Mouse (Mus musculus): ENCODE measurements at regions not wholly inside any gene's neighbourhood (a gene's known extent, or its start where the extent isn't known, plus 50 kb on each side); places are given as distances from the start of the nearest gene placed in this dataset.
A peak's percentile ranks its signal among the peaks of the same experiment; 100 is the strongest.

DNA sequence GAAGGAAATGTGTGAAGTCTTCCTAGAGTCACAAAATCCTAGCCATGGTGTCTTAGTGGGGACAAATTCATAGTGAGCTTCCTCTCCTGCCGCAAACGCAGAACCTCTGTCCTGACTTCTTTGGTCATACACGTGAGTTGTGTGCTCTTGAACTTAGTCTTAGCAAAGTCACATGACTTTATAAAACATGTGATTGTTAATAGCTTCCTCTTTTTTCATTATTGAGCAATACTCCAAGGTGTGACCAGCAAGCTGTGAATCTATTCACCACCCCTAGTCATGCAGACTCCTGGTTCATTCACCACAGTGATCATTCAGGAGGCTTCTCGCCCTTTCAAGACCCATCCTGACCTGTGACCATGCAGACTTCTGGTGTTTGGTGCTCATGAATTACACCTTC, 90.8 kb upstream of the Mvb12b start:
- no peak overlapping the region for H3K4me3 ChIP-seq (ENCODE audit: insufficient read depth, low read length)
- no peaks in the 10 kb centered on the region for H3K4me1 ChIP-seq (ENCODE audit: control insufficient read depth, insufficient read depth, low read length)
- no peak overlapping the region for H3K27ac ChIP-seq (ENCODE audit: insufficient read depth, low read length)
- no peak for TF ChIP-seq POLR2A (IDR thresholded peaks at IDR 0.05; ENCODE audit: extremely low read depth, insufficient read depth, low read length)
- no peak for TF ChIP-seq CTCF (IDR thresholded peaks at IDR 0.05; ENCODE audit: extremely low read depth, insufficient read depth, low read length)

DNA sequence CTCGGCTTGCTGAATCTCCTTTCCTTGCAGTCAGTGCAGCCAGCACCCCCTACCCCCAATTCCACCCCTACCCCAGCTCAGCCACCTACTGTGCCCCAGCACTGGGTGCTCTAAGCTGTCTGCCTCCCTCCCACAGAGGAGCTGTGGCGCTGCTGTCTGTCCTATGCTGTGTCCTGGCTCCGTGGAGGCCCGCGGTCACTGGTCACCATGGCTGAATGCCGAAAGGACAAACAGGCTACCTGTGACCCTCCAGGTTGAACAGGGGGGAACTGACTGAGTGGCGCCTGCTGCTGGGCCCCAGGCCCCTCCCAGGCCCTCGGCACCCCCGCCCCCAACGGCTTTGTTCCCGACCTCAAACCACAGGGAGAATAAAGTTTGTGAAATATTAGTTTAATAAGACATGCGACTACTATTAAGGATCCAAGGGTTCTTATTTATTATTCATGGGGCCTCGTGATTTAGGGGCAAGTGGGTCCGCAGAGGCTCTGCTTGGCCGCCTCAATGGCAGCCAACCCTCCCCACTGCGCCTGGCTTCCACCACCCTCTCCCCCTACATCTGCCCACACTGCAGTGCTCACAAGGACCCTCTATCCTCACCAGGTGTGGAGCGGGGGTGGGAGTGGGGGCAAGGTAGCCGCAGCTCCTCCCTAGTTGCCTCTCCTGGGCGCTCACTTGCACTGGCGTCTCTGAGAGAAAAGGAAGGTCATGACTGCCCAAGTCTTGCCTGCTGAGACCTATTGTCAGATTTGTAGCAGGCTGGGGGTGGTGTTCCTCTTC, 90.0 kb upstream of the Mvb12b start:
- Histone ChIP-seq H3K4me1 (ENCODE audit: control insufficient read depth, insufficient read depth, low read length) (no peaks in the 10 kb centered on the region), H3K4me3 (ENCODE audit: insufficient read depth, low read length) (no peak overlapping the region)
- TF ChIP-seq CTCF (IDR thresholded peaks at IDR 0.05; ENCODE audit: extremely low read depth, insufficient read depth, low read length) = no peak
- no peak for TF ChIP-seq POLR2A (IDR thresholded peaks at IDR 0.05; ENCODE audit: extremely low read depth, insufficient read depth, low read length)

DNA sequence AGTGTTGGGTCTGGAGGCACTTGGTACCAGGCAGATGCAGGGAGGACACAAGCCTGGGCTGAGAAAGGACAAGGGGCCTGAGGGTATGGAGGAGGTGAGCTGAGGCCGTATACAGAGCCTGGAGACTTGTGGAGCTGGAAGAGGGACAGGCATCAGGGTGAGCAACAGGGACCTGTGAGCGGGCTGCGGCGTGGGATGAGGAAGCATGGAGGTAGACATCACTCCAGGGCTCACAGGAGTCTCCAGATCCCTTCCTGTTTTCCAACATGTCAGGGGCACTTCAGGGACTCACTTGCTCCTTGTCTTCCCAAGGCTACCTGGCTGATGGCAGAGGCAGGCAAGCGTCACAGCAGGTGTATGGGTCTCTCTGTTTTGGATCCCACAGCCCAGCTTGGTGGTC, 89.4 kb upstream of the Mvb12b start:
- Histone ChIP-seq H3K4me1 (ENCODE audit: control insufficient read depth, insufficient read depth, low read length) (no peaks in the 10 kb centered on the region), H3K27ac (ENCODE audit: insufficient read depth, low read length) (no peak overlapping the region), H3K4me3 (ENCODE audit: insufficient read depth, low read length) (no peak overlapping the region)
- no peak for TF ChIP-seq POLR2A (IDR thresholded peaks at IDR 0.05; ENCODE audit: extremely low read depth, insufficient read depth, low read length)
- TF ChIP-seq CTCF (IDR thresholded peaks at IDR 0.05; ENCODE audit: extremely low read depth, insufficient read depth, low read length) = no peak

More for the DNA sequence above, 90.0 kb upstream of the Mvb12b start:
- H3K27ac ChIP-seq (ENCODE audit: insufficient read depth, low read length) = no peak overlapping the region

DNA sequence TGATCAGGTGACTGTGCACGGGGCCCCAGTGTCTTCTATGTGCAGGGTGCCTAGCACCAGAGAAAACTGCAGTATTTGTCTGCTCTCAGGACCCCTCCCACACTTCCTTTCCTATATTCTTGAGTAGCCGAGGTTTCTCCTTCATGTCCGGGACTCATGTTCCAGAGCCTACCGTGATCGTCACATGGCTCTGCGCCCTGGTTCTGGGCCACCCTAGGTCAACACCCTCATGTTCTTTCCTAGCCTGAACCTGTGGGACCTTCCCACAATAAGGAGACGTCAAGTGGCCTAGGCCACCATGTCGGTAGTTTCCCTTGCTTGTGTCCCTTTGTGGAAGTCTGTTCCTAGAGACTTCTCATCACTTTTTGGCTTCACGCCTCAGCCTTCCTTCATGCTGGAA, 88.4 kb upstream of the Mvb12b start:
- no peak for TF ChIP-seq CTCF (IDR thresholded peaks at IDR 0.05; ENCODE audit: extremely low read depth, insufficient read depth, low read length)
- Histone ChIP-seq H3K4me3 (ENCODE audit: insufficient read depth, low read length) (no peak overlapping the region), H3K4me1 (ENCODE audit: control insufficient read depth, insufficient read depth, low read length) (no peaks in the 10 kb centered on the region), H3K27ac (ENCODE audit: insufficient read depth, low read length) (no peak overlapping the region)

DNA sequence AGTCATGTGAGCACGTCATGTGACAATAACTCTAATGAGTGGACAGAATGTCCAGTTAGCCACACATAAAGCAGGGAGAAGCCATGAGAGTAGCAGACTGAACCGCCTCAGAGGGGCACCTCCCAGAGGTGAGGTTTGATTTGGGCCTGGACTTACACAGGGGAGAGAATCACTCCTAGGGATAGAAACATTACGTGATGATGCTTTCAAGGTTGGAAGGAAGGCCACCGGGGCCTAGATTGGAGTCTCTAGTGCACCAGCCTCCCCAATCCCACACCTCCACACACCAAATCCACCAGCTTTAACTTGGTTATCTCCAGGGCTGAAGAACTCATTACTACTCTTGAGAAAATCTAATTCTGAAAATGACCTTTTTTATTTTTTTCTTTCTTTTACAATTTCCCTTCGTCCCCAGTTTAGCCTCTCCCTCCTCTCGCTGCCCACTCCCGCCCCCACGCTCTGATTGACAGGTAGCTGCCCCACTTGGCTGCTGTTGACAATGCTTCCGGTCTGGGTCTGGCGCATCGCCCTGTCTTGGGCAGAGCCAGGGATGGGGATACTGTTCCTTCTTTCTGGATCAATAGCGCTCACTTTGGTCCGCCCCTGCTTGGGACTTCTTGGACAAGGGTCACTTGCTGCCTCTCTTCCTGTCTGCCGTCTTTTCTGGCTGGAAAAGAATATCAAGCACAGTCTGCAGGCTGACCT, 87.8 kb upstream of the Mvb12b start:
- Histone ChIP-seq H3K27ac (ENCODE audit: insufficient read depth, low read length) (no peak overlapping the region), H3K4me3 (ENCODE audit: insufficient read depth, low read length) (no peak overlapping the region), H3K4me1 (ENCODE audit: control insufficient read depth, insufficient read depth, low read length) (no peaks in the 10 kb centered on the region)
- TF ChIP-seq POLR2A (IDR thresholded peaks at IDR 0.05; ENCODE audit: extremely low read depth, insufficient read depth, low read length) = no peak
- no peak for TF ChIP-seq CTCF (IDR thresholded peaks at IDR 0.05; ENCODE audit: extremely low read depth, insufficient read depth, low read length)

DNA sequence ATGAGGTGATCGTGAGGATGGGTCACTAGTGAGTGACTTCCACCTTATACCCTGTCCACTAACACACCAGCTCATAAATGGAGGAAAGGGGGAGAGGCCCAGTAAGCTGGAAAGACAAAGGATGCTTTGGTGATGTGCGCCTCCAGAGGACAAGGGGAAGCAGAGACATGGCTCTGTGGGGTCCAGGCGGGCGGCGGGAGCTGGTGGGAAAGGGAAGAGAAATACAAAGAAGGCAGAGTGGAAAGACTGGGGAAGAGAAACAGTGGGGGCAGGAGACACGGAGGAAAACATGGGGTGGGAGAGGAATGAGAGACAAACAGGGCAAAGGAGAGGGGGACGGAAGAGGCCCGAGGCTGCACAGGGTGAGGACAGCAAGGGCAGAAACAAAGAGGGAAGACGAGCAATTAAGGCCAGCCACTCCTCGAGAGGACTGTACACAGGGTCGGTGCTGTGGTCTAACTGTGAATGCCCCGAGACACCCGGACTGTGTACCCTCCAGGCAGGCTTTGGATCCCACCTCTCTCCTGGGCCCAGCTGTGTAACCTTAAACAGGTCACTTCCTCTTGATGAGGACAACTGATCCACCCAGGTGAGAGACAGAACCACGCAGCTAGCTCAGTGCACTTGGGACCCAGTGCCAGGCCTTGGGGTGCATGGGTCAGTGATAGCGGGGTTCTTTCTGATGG, 87.1 kb upstream of the Mvb12b start:
- Histone ChIP-seq H3K4me1 (ENCODE audit: control insufficient read depth, insufficient read depth, low read length) (no peaks in the 10 kb centered on the region), H3K27ac (ENCODE audit: insufficient read depth, low read length) (no peak overlapping the region), H3K4me3 (ENCODE audit: insufficient read depth, low read length) (no peak overlapping the region)
- TF ChIP-seq POLR2A (IDR thresholded peaks at IDR 0.05; ENCODE audit: extremely low read depth, insufficient read depth, low read length) = no peak
- no peak for TF ChIP-seq CTCF (IDR thresholded peaks at IDR 0.05; ENCODE audit: extremely low read depth, insufficient read depth, low read length)

DNA sequence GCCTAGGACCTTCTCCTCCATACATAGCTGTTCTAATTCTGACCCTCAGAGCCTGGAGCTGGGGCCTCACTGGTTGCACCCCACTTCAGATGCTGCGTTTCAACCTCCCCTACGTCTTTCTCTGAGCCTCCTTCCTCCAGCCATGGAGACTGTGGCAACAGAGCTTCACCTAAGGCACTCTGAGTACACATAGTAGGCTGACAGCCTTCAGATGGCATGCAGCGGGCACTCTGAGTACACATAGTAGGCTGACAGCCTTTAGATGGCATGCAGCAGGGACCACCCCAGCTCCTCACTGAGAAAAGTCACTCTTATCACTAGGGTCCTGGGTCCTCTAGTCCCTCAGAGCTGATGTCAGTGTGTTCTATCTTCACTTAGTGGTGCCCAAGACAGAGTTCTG, 86.3 kb upstream of the Mvb12b start:
- no peak overlapping the region for H3K4me3 ChIP-seq (ENCODE audit: insufficient read depth, low read length)
- no peak overlapping the region for H3K27ac ChIP-seq (ENCODE audit: insufficient read depth, low read length)
- H3K4me1 ChIP-seq (ENCODE audit: control insufficient read depth, insufficient read depth, low read length) = no peaks in the 10 kb centered on the region
- no peak for TF ChIP-seq CTCF (IDR thresholded peaks at IDR 0.05; ENCODE audit: extremely low read depth, insufficient read depth, low read length)
- no peak for TF ChIP-seq POLR2A (IDR thresholded peaks at IDR 0.05; ENCODE audit: extremely low read depth, insufficient read depth, low read length)

DNA sequence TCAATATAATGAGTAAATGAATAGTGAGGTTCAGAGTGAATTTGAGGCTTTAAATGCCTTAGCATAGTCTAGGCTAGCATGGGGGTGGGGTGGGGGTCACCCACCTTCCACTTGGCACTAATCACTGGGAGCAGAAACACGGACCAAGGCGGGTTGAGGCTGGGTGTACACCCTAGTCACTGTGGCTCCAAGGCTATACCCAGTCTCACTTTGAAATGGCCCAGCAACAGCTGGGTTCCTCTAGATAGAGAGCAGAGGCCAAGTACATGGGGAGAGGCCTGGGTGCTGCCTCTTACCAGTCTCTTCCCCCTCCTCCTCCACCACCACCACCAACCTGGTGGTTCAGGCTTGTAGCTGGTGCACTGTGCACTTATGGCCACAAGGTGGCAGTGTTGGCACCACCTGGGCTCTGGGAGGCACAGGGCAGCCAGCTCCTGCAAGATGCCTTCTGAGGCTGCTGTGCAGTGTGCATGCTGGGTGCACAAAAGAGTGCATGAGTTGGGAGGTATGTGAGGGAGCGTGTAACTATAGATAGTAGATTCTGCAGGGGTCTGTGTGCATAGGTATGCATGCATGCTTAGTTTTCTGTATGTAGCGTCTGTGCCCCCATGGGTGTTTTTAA, 85.6 kb upstream of the Mvb12b start:
- H3K27ac ChIP-seq (ENCODE audit: insufficient read depth, low read length) = no peak overlapping the region
- TF ChIP-seq POLR2A (IDR thresholded peaks at IDR 0.05; ENCODE audit: extremely low read depth, insufficient read depth, low read length) = no peak
- peak; percentile 98 for TF ChIP-seq CTCF (IDR thresholded peaks at IDR 0.05; ENCODE audit: extremely low read depth, insufficient read depth, low read length)
- H3K4me3 ChIP-seq (ENCODE audit: insufficient read depth, low read length) = no peak overlapping the region
- no peaks in the 10 kb centered on the region for H3K4me1 ChIP-seq (ENCODE audit: control insufficient read depth, insufficient read depth, low read length)

DNA sequence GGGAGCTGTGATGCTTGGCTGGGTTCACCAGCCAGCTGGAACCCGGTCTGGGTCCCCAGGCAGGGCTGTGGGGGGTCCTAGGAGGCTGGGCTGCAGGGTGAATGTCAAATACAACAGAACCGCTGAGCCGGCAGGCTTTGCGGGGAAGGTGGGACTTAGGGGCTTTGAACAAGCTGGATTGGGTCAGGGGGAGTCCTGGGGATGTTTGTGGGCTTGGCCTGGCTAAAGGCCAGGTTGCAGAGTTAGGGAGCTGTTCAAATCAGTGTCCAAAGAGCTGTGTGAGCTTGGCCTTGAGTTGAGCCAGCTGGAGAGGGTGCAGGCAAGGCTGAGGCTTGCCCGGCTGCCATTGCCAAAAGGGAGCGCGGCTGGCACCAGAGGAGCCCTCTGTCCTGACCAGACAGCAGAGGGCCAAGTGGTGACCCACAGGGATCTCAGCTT, 79.3 kb upstream of the Mvb12b start:
- Histone ChIP-seq H3K4me3 (ENCODE audit: insufficient read depth, low read length) (no peak overlapping the region), H3K27ac (ENCODE audit: insufficient read depth, low read length) (no peak overlapping the region), H3K4me1 (ENCODE audit: control insufficient read depth, insufficient read depth, low read length) (no peaks in the 10 kb centered on the region; the same call in 1 of the 2 replicates)
- no peak for TF ChIP-seq POLR2A (IDR thresholded peaks at IDR 0.05; ENCODE audit: extremely low read depth, insufficient read depth, low read length)
- TF ChIP-seq CTCF (IDR thresholded peaks at IDR 0.05; ENCODE audit: extremely low read depth, insufficient read depth, low read length) = no peak
